Mouse (Mus musculus) monocyte, adult 2 months (primary cell): ENCODE results near the gene Sec24b.

ENCODE experiments used
- DNase-seq, 2 experiments: peaks; one replicate each; pipeline ENCODE4 v3.0.0; 2022; ENCODE audit warnings: low spot score in 2 of 2, low read depth in 1 of 2

Gene Sec24b

GRCm38 (mm10) chr3:130055416-130056385 lies 5.7 kb downstream of the Sec24b start:
- DNase-seq: no peak

- no peak for DNase-seq
These were observed 6.8 kb downstream of the Sec24b start for GRCm38 (mm10) chr3:130054587-130054986.

GRCm38 (mm10) chr3:130053340-130054066 lies 7.8 kb downstream of the Sec24b start:
- DNase-seq: no peak

- no peak for DNase-seq
These were observed 8.6 kb downstream of the Sec24b start for GRCm38 (mm10) chr3:130052541-130053298.

- DNase-seq: no peak
These were observed 9.2 kb downstream of the Sec24b start for GRCm38 (mm10) chr3:130052116-130052515.

- no peak for DNase-seq
These were observed 20.6 kb downstream of the Sec24b start for GRCm38 (mm10) chr3:130040711-130041110.

- no peak for DNase-seq
These were observed 21.3 kb downstream of the Sec24b start for GRCm38 (mm10) chr3:130040017-130040416.

GRCm38 (mm10) chr3:130028741-130029140 lies 32.6 kb downstream of the Sec24b start:
- DNase-seq: no peak

- no peak for DNase-seq
These were observed 35.2 kb downstream of the Sec24b start for GRCm38 (mm10) chr3:130026181-130026580.

GRCm38 (mm10) chr3:130025556-130025955 lies 35.8 kb downstream of the Sec24b start:
- DNase-seq: no peak

- DNase-seq: no peak
These were observed 48.4 kb downstream of the Sec24b start for GRCm38 (mm10) chr3:130012943-130013342.

GRCm38 (mm10) chr3:130011236-130011635 lies 50.1 kb downstream of the Sec24b start:
- no peak for DNase-seq

GRCm38 (mm10) chr3:130006141-130006540 lies 55.2 kb downstream of the Sec24b start:
- no peak for DNase-seq

GRCm38 (mm10) chr3:130000926-130001325 lies 60.4 kb downstream of the Sec24b start:
- no peak for DNase-seq

- no peak for DNase-seq
These were observed 62.8 kb downstream of the Sec24b start for GRCm38 (mm10) chr3:129998526-129998925.

GRCm38 (mm10) chr3:129998001-129998400 lies 63.4 kb downstream of the Sec24b start:
- no peak for DNase-seq

GRCm38 (mm10) chr3:129997324-129997723 lies 64.0 kb downstream of the Sec24b start:
- no peak for DNase-seq

- DNase-seq: no peak
These were observed 74.1 kb downstream of the Sec24b start for GRCm38 (mm10) chr3:129987297-129987696.

- no peak for DNase-seq
These were observed 76.0 kb downstream of the Sec24b start for GRCm38 (mm10) chr3:129985335-129985734.

GRCm38 (mm10) chr3:129984797-129985196 lies 76.6 kb downstream of the Sec24b start:
- DNase-seq: no peak

- no peak for DNase-seq
These were observed 79.1 kb downstream of the Sec24b start for GRCm38 (mm10) chr3:129982271-129982670.
